Mouse (Mus musculus) embryonic facial prominence, embryonic 14.5 days (tissue): ENCODE measurements at regions not wholly inside any gene's neighbourhood (a gene's known extent, or its start where the extent isn't known, plus 50 kb on each side); places are given as distances from the start of the nearest gene placed in this dataset.

Experiments used
- ATAC-seq: fragments of 200-750 bp; cut with Nextera tagmentation; 2 replicates; pipeline ENCODE4 v1.8.0; 2017; ENCODE audit warnings: low read depth, moderate number of reproducible peaks, moderate TSS enrichment
- DNase-seq: peaks from one replicate; pipeline ENCODE4 v3.0.0-alpha.2; 2015; ENCODE audit warnings: low spot score
- H3K27ac ChIP-seq: fragments of 300-500 bp; sonication (generic); replicated peaks from 2 replicates; pipeline ENCODE4 v1.5.1; 2014; ENCODE audit warnings: low read depth, mild to moderate bottlenecking, low read length, moderate library complexity
- H3K27me3 ChIP-seq: fragments of 300-500 bp; sonication (generic); replicated peaks from 2 replicates; pipeline ENCODE4 v1.6.1; 2014; ENCODE audit warnings: low read length; ENCODE audit not compliant: control insufficient read depth, insufficient read depth
- H3K36me3 ChIP-seq: fragments of 300-500 bp; sonication (generic); 2 replicates; pipeline ENCODE4 v1.6.1; 2014; ENCODE audit warnings: low read length, mixed read lengths; ENCODE audit not compliant: control insufficient read depth, insufficient read depth
- H3K4me1 ChIP-seq: fragments of 300-500 bp; sonication (generic); 2 replicates; pipeline ENCODE4 v1.6.1; 2014; ENCODE audit warnings: antibody characterized with exemption, low read length; ENCODE audit not compliant: control insufficient read depth, insufficient read depth
- H3K4me2 ChIP-seq: fragments of 300-500 bp; sonication (generic); 2 replicates; pipeline ENCODE4 v1.6.1; 2014; ENCODE audit warnings: low read depth, mild to moderate bottlenecking, low read length, moderate library complexity, mixed read lengths
- H3K4me3 ChIP-seq: fragments of 300-500 bp; sonication (generic); 2 replicates; pipeline ENCODE4 v1.5.1; 2014; ENCODE audit warnings: low read depth, mild to moderate bottlenecking, low read length
- H3K9ac ChIP-seq: fragments of 300-500 bp; sonication (generic); 2 replicates; pipeline ENCODE4 v1.6.1; 2014; ENCODE audit warnings: low read depth, mild to moderate bottlenecking, low read length, moderate library complexity, mixed read lengths
- H3K9me3 ChIP-seq: fragments of 300-500 bp; sonication (generic); 2 replicates; pipeline ENCODE4 v1.6.1; 2016; ENCODE audit warnings: low read length; ENCODE audit not compliant: control insufficient read depth
- WGBS: fragments of 180-500 bp; shearing (Covaris S2); extraction: QIAGEN DNeasy Blood & Tissue Kit; methylation state at CpG from one replicate; pipeline ENCODE4 v1.1.7; 2014; 5-methylcytosine and 5-hydroxymethylcytosine counted together

- Histone ChIP-seq H3K9ac (no peak overlapping the region), H3K4me2 (peak overlapping the region; percentile 5; the same call in 1 of the 2 replicates), H3K4me1 (0 out of 2 replicates have a peak, but pooled peaks cover 7% of the 10 kb centered on the region), H3K27ac (no peak overlapping the region), H3K27me3 (0 out of 2 replicates have a peak, but pooled peaks cover 7% of the 10 kb centered on the region), H3K36me3 (no peaks in the 10 kb centered on the region), H3K4me3 (no peak overlapping the region), H3K9me3 (no peaks in the 10 kb centered on the region)
- DNase-seq = peak; percentile 48
- WGBS = 29% methylated on average over 20 of the region's 20 CpGs
- ATAC-seq = no peak
Measured at GRCm38 (mm10) chr5:148820476-148820875, 108.6 kb downstream of the Katnal1 start.

DNA sequence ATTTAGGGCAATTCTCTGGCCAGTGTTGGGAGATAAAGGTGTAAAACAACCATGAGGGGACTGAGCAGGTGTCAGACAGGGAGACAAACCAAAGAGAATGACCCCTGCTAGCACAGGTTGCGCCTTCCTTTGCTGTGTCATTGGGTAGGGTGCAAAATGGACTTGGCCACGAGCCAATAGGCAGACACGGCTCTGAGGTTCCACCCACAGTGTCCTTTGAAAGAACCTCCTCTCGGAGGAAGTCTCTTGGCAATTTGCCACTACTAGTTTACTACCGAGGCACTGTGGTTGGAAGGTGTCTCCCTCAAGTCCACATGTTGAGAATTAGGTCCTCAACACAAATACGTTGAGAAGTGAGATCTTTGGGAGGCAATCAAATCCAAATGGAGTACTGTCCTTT lies 109.7 kb downstream of the Katnal1 start:
- Histone ChIP-seq H3K36me3 (no peaks in the 10 kb centered on the region), H3K4me2 (no peak overlapping the region), H3K4me3 (no peak overlapping the region), H3K27me3 (0 out of 2 replicates have a peak, but pooled peaks cover 7% of the 10 kb centered on the region), H3K27ac (no peak overlapping the region), H3K4me1 (0 out of 2 replicates have a peak, but pooled peaks cover 7% of the 10 kb centered on the region), H3K9ac (no peak overlapping the region), H3K9me3 (no peaks in the 10 kb centered on the region)
- ATAC-seq = no peak; the same call in 1 of the 2 replicates
- DNase-seq = peak; percentile 64
- WGBS = 42% methylated on average over 6 of the region's 6 CpGs

- Histone ChIP-seq H3K27me3 (0 out of 2 replicates have a peak, but pooled peaks cover 7% of the 10 kb centered on the region), H3K9me3 (no peaks in the 10 kb centered on the region), H3K9ac (no peak overlapping the region), H3K27ac (no peak overlapping the region), H3K4me3 (no peak overlapping the region), H3K4me2 (no peak overlapping the region), H3K4me1 (0 out of 2 replicates have a peak, but pooled peaks cover 7% of the 10 kb centered on the region), H3K36me3 (no peaks in the 10 kb centered on the region)
- no peak for ATAC-seq
- DNase-seq = no peak
- 64% methylated on average over 2 of the region's 2 CpGs for whole genome bisulfite sequencing
Measured at GRCm38 (mm10) chr5:148818746-148819145, 110.4 kb downstream of the Katnal1 start.

- H3K36me3 ChIP-seq = no peaks in the 10 kb centered on the region
- DNase-seq (no peak), ATAC-seq (no peak)
- 59% methylated on average over 9 of the region's 9 CpGs for WGBS
- H3K9me3 ChIP-seq = peaks cover under 1% of the 10 kb centered on the region; the same call in 1 of the 2 replicates
- no peak overlapping the region for H3K4me2 ChIP-seq
- 0 out of 2 replicates have a peak, but pooled peaks cover 2% of the 10 kb centered on the region for H3K27me3 ChIP-seq
- no peak overlapping the region for H3K9ac ChIP-seq
- no peak overlapping the region for H3K4me3 ChIP-seq
- H3K4me1 ChIP-seq = no peaks in the 10 kb centered on the region
- no peak overlapping the region for H3K27ac ChIP-seq
Measured at GRCm38 (mm10) chr5:148812840-148813239, 116.3 kb downstream of the Katnal1 start.

DNA sequence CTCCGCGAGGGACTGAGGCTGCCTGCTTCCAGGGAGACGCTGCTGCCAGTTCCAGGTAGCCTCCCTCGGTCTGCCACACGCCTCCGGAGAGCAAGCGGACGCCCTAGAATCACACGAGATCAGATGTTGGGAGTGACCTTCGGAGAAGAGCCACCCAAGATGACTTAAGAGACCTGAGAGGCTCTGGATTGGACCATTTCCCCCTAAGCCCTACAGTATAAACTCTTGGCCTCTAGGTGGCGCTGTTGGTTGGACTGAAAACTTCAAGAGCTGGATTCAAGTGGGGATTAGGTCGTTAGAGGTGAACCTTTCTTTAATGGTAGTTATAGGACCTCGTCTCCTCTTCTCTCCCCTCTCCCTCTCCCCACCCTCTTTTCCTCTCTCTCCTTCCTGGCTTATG lies 117.1 kb downstream of the Katnal1 start:
- Histone ChIP-seq H3K9me3 (peaks cover 5% of the 10 kb centered on the region; the same call in 1 of the 2 replicates), H3K4me1 (no peaks in the 10 kb centered on the region), H3K9ac (no peak overlapping the region), H3K4me3 (no peak overlapping the region), H3K27ac (no peak overlapping the region), H3K4me2 (no peak overlapping the region), H3K27me3 (0 out of 2 replicates have a peak, but pooled peaks cover 2% of the 10 kb centered on the region), H3K36me3 (no peaks in the 10 kb centered on the region)
- 0 out of 2 replicates have a peak, but pooled peaks have one; percentile 34 for ATAC-seq
- WGBS = 21% methylated on average over 13 of the region's 13 CpGs
- peak; percentile 77 for DNase-seq

- H3K4me2 ChIP-seq = no peak overlapping the region
- H3K36me3 ChIP-seq = no peaks in the 10 kb centered on the region
- DNase-seq = no peak
- WGBS = 39% methylated on average over 3 of the region's 3 CpGs
- no peak overlapping the region for H3K27ac ChIP-seq
- H3K4me3 ChIP-seq = no peak overlapping the region
- H3K4me1 ChIP-seq = no peaks in the 10 kb centered on the region
- H3K9me3 ChIP-seq = peaks cover 5% of the 10 kb centered on the region; the same call in 1 of the 2 replicates
- 0 out of 2 replicates have a peak, but pooled peaks have one; percentile 16 for ATAC-seq
- 0 out of 2 replicates have a peak, but pooled peaks cover 2% of the 10 kb centered on the region for H3K27me3 ChIP-seq
- no peak overlapping the region for H3K9ac ChIP-seq
Measured at GRCm38 (mm10) chr5:148809485-148809884, 119.6 kb downstream of the Katnal1 start.

DNA sequence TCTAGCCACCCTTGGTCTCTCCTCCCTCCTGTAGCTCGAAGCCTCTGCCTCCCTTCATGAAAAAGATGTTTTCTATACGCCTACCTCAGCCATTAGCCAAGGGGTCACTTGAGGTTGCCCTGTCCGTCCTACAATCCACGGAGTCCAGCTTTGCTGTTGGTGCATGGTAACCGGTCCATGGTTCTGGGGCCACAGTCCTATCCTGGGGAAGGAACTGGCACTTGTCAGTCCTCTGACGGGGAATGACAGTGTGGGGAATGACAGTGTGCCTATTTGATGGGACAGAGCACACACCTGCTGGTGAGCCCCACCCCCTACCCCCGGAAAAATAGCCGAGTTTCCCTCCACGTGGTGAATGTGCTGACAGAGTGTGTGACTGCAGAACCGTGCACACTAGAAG lies 120.1 kb downstream of the Katnal1 start:
- H3K9me3 ChIP-seq = peaks cover 5% of the 10 kb centered on the region; the same call in 1 of the 2 replicates
- no peak overlapping the region for H3K9ac ChIP-seq
- H3K27ac ChIP-seq = no peak overlapping the region
- 0 out of 2 replicates have a peak, but pooled peaks cover 2% of the 10 kb centered on the region for H3K27me3 ChIP-seq
- H3K4me1 ChIP-seq = no peaks in the 10 kb centered on the region
- no peaks in the 10 kb centered on the region for H3K36me3 ChIP-seq
- WGBS = 19% methylated on average over 8 of the region's 10 CpGs
- no peak overlapping the region for H3K4me3 ChIP-seq
- no peak overlapping the region for H3K4me2 ChIP-seq
- ATAC-seq = no peak
- no peak for DNase-seq

GRCm38 (mm10) chr5:148808426-148808825 lies 120.7 kb downstream of the Katnal1 start:
- no peaks in the 10 kb centered on the region for H3K4me1 ChIP-seq
- H3K27ac ChIP-seq = no peak overlapping the region
- WGBS = 2% methylated on average over 4 of the region's 4 CpGs
- DNase-seq (peak; percentile 79), ATAC-seq (peak; percentile 31; the same call in 1 of the 2 replicates)
- H3K9ac ChIP-seq = no peak overlapping the region
- H3K4me2 ChIP-seq = peak overlapping the region; percentile 18; the same call in 1 of the 2 replicates
- peaks cover 5% of the 10 kb centered on the region; the same call in 1 of the 2 replicates for H3K9me3 ChIP-seq
- H3K4me3 ChIP-seq = no peak overlapping the region
- 0 out of 2 replicates have a peak, but pooled peaks cover 2% of the 10 kb centered on the region for H3K27me3 ChIP-seq
- H3K36me3 ChIP-seq = no peaks in the 10 kb centered on the region

DNA sequence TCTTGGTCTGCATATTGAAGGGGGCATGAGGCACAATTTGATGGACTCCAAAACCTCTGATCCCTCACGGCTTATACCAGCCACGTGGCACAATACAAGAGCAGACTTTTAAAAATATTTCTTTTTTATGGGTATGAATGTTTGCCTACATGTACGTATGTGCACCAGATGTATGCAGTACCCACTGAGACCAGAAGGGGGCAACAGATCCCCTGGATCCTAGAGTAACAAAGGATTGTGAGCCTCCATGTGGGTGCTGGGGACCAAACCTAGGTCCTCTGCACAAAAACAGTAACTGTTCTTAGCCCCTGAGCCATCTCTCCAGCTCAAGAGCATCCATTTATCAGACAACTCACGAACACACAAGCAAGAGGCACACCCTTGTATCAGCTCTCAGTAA lies 121.5 kb downstream of the Katnal1 start:
- no peaks in the 10 kb centered on the region for H3K36me3 ChIP-seq
- no peak overlapping the region for H3K4me3 ChIP-seq
- H3K9ac ChIP-seq = no peak overlapping the region
- no peak overlapping the region for H3K27ac ChIP-seq
- 93% methylated on average over 4 of the region's 4 CpGs for WGBS
- 0 out of 2 replicates have a peak, but pooled peaks cover 2% of the 10 kb centered on the region for H3K27me3 ChIP-seq
- peaks cover 5% of the 10 kb centered on the region; the same call in 1 of the 2 replicates for H3K9me3 ChIP-seq
- ATAC-seq (no peak), DNase-seq (no peak)
- H3K4me2 ChIP-seq = no peak overlapping the region
- H3K4me1 ChIP-seq = no peaks in the 10 kb centered on the region
